Comparison of ENCODE assay signal across 24 mouse cellular contexts in the genomic region with DNA sequence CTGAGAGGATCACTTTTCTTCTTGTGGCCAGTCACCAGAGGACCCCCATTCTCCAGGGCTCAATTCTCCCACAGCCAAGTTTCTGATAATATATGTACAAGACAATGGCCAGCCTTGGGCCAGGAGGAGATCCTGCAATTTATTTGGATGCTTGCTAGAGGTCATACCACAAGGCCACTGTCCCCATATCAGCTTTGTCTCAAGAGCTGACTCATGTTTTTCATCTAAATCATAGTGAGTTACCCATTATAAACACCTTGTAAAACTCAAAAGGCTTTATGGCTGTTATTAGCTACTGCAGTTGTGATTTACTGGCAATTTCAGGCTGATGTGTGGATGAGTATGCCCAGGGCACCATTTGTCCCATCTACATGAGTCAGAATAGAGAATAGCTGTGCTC.
DNase-seq lines count a peak whose midpoint lies in the region; ATAC-seq lines count a peak whose summit lies in the region.
"Had no signal": no experiment of that assay in that cellular context is flagged by ENCODE, and none has a peak within 500 bp of the region (broad histone marks: within the 10 kb centered on the region; RNA-seq: fewer than 3 reads in every experiment).

No protein-coding gene starts in this region.

- DNase-seq in adrenal gland, adult 2 months, result peak; percentile 65
- DNase-seq in adrenal gland, postnatal 10 days, result peak; percentile 24
- peak; percentile 25 to 31 for DNase-seq in adrenal gland, postnatal 36 days
- no peak for DNase-seq in left cerebral cortex, postnatal 25 days (ENCODE audit: low spot score in 2 of 2)
- no peak for DNase-seq in forebrain, embryonic 10.5 days (ENCODE audit: extremely low spot score, low spot score)
- DNase-seq: cerebellum, adult 11 months; cerebellum, adult 2 months; cerebellum, adult 9-11 months; cerebellum, postnatal 25 days; gastrocnemius, postnatal 10 days; gastrocnemius, postnatal 36 days; heart, adult 2 months; heart, postnatal 14 days; heart, postnatal 4 days had no signal

- H3K9ac ChIP-seq in liver, embryonic 12.5 days, result no peak overlapping the region
- H3K9ac ChIP-seq: embryonic facial prominence, embryonic 12.5 days; embryonic facial prominence, embryonic 15.5 days; forebrain, embryonic 12.5 days; forebrain, embryonic 15.5 days; heart, embryonic 13.5 days; hindbrain, embryonic 14.5 days had no signal

- intact Hi-C loops in left cerebral cortex, postnatal 25 days (cut with DNase I), result no loop called here

- no peaks in the 10 kb centered on the region for H3K36me3 ChIP-seq in liver, embryonic 12.5 days
- H3K36me3 ChIP-seq in forebrain, embryonic 10.5 days (replicated peaks), result no peaks in the 10 kb centered on the region
- H3K36me3 ChIP-seq: embryonic facial prominence, embryonic 12.5 days; embryonic facial prominence, embryonic 15.5 days; forebrain, embryonic 12.5 days; forebrain, embryonic 15.5 days; heart, embryonic 10.5 days; heart, embryonic 13.5 days had no signal

- no peak overlapping the region for H3K27ac ChIP-seq in liver, embryonic 12.5 days
- H3K27ac ChIP-seq in forebrain, embryonic 10.5 days, result no peak overlapping the region
- H3K27ac ChIP-seq: embryonic facial prominence, embryonic 12.5 days; embryonic facial prominence, embryonic 15.5 days; forebrain, embryonic 12.5 days; forebrain, embryonic 15.5 days; heart, adult 2 months; heart, embryonic 10.5 days; heart, embryonic 13.5 days; hindbrain, embryonic 14.5 days had no signal

- H3K4me3 ChIP-seq in liver, embryonic 12.5 days, result no peak overlapping the region
- no peak overlapping the region for H3K4me3 ChIP-seq in forebrain, embryonic 10.5 days
- H3K4me3 ChIP-seq: embryonic facial prominence, embryonic 12.5 days; embryonic facial prominence, embryonic 15.5 days; forebrain, embryonic 12.5 days; forebrain, embryonic 15.5 days; heart, adult 2 months; heart, embryonic 10.5 days; heart, embryonic 13.5 days had no signal

- no peak overlapping the region for H3K4me2 ChIP-seq in liver, embryonic 12.5 days
- H3K4me2 ChIP-seq: embryonic facial prominence, embryonic 12.5 days; embryonic facial prominence, embryonic 15.5 days; forebrain, embryonic 12.5 days; forebrain, embryonic 15.5 days; heart, embryonic 13.5 days; hindbrain, embryonic 14.5 days had no signal

- H3K9me3 ChIP-seq in liver, embryonic 12.5 days (replicated peaks), result no peaks in the 10 kb centered on the region
- H3K9me3 ChIP-seq in forebrain, embryonic 10.5 days, result no peaks in the 10 kb centered on the region
- H3K9me3 ChIP-seq: embryonic facial prominence, embryonic 12.5 days; embryonic facial prominence, embryonic 15.5 days; forebrain, embryonic 12.5 days; forebrain, embryonic 15.5 days; heart, embryonic 10.5 days; heart, embryonic 13.5 days had no signal

- no peaks in the 10 kb centered on the region for H3K27me3 ChIP-seq in liver, embryonic 12.5 days (replicated peaks)
- H3K27me3 ChIP-seq in forebrain, embryonic 10.5 days (ENCODE audit: poor library complexity, severe bottlenecking), result no peaks in the 10 kb centered on the region
- H3K27me3 ChIP-seq: embryonic facial prominence, embryonic 12.5 days; embryonic facial prominence, embryonic 15.5 days; forebrain, embryonic 12.5 days; forebrain, embryonic 15.5 days; heart, embryonic 13.5 days had no signal

- no peaks in the 10 kb centered on the region for H3K4me1 ChIP-seq in liver, embryonic 12.5 days
- no peaks in the 10 kb centered on the region for H3K4me1 ChIP-seq in forebrain, embryonic 10.5 days
- H3K4me1 ChIP-seq: embryonic facial prominence, embryonic 12.5 days; embryonic facial prominence, embryonic 15.5 days; forebrain, embryonic 12.5 days; forebrain, embryonic 15.5 days; heart, embryonic 10.5 days had no signal

- no peak for ATAC-seq in liver, embryonic 12.5 days
- ATAC-seq: activated CD4-positive, CD25-positive, alpha-beta regulatory T cell, adult 4 months; forebrain, embryonic 15.5 days; intestine, postnatal 0 days had no signal

Comparison
In these comparisons a context has a peak if more than half of its experiments do, and no peak if none do; other contexts are left out.
1. DNase-seq: peak in adrenal gland, adult 2 months (single experiment), adrenal gland, postnatal 10 days (single experiment) and adrenal gland, postnatal 36 days (2 of 2); none in left cerebral cortex, postnatal 25 days (0 of 2) and forebrain, embryonic 10.5 days (single experiment).